Mouse (Mus musculus): ENCODE results near the gene Hook2.

The Hook2 gene

DNA sequence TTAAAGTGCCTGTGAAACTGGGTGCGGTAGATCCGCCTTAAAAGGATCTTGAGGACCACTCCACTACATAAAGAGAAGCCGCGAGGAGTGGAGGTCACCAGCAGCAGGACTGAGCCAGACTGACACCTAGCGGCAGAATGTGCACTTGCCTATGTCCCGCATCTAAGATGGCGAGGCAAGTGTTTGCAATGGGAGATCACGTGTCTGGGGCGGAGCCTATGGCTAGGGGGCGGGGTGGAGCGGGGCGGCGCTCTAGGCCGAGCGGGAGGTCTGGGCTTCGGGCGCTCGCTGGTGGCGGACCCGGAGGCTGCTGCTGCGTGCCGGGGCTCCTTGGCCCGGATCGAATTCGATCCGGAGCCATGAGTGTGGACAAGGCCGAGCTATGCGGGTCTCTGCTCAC, at the start of gene Hook2:
Gene Hook2, plus strand, starts transcription at position 255 of the 400 bp plus-strand sequence.
- DNase-seq: peak; percentile 99

DNA sequence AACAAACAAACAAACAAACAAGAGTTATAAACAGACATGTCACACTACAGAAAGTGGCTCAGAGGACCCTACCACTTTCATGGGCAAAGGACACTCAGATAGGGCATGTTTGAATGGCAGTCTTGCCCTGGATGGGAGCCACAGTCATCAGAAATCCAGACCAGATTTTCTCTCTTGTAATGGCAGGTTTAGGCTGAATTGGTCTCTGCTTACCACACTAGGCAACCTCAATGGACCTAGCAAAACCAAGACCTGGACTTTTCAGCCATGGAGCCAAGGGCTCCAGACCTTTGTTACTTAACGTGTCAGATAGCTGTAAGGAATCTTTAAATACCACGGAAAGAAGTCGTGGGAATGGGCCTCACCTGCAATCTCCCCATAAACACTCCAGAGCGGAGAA, 46.7 kb upstream of the Hook2 start:
- no peak for DNase-seq

DNA sequence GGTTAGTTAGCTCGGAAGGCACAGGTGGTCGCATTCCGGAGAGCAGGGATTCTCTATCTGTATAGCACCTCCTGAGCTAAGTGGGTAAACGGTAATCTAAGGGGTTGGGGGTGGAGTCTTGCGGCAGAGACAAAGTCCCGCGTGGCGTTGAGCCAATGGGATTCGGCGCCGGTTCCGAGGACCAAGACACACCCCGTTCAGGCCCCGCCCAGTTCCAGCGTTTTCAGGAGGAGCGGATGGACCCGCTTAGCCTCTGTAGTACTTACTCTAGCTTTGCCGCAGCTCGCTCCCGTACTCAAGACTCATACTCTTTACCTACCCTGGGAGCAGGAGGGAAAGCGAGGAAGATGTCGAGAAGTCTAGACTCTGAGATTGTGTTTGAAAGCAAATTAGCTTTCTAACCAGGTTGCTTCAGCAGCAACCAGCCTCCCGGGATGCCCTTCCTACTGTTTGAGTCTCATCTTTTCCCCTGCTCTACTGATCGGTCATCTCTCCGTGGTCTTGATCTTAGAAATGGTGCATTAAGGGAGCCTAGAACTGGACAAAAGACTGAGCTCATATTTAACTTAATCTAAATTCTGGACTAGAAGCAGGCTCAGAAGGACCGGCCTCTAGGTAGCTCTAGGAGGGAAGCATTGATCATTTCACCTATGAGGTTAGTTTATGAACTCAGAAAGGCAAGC, 45.8 kb upstream of the Hook2 start:
- DNase-seq: peak; percentile 33

DNA sequence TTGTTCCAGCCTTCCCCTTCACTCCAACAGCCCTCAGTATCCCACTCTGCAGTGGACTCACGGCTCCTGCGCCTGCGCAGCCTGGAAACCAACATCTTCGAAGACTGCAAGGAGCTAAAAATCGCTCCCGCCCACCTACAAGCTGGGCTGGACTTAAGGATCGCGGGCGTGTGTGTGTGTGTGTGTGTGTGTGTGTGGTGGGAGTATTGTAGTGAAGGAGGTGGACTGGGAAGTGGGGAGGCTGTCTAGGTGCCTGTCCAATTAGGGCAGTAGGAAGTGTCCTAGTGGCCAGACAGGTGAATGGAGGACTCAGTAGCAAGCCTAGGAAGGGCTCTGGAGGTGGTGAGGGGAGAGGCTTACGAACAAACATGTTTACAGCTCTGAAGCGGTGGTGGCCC, 45.2 kb upstream of the Hook2 start:
- no peak for DNase-seq

DNA sequence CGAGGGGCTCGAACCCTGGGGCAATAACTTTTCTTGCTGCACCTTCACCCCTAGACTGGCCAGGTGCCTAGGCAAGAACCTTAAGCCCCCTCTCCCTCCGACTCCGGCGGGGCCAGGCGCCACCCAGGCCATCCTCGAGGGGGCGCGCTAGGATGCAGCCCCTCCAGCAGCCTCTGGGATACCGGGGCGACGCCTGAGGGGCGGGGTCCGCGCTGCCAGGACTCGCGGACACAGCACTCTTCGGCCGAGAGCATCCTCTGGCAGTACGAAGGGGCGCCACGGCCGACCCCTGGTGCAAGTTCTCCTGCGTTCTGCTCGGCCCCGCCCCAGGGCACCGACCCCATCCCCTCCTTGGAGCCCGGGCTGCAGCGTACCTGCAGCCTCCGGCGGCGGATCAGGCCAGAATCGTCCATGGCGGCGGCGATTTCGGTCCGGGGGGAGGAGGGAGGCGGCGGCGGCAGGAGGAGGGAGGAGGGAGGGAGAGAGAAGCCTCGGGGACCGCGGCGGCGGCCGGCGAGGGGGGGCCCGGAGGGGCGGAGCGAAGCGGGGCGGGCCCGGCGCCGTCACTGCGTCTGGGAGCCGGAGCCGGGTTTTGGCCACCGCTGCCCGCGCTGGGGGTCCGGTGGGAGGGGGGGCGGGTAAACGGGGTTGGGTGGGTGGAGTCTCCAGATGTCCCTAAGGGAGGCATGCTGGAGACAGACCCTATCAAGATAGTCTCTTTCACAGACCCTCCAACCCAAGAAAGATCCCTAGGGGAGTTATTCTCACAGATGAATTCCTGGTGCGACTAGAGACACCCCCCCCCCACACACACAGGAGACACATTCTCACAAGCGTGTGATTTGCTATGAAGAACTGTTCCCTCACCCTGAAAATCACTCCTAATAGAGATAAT, 44.5 kb upstream of the Hook2 start:
- no peak for DNase-seq

DNA sequence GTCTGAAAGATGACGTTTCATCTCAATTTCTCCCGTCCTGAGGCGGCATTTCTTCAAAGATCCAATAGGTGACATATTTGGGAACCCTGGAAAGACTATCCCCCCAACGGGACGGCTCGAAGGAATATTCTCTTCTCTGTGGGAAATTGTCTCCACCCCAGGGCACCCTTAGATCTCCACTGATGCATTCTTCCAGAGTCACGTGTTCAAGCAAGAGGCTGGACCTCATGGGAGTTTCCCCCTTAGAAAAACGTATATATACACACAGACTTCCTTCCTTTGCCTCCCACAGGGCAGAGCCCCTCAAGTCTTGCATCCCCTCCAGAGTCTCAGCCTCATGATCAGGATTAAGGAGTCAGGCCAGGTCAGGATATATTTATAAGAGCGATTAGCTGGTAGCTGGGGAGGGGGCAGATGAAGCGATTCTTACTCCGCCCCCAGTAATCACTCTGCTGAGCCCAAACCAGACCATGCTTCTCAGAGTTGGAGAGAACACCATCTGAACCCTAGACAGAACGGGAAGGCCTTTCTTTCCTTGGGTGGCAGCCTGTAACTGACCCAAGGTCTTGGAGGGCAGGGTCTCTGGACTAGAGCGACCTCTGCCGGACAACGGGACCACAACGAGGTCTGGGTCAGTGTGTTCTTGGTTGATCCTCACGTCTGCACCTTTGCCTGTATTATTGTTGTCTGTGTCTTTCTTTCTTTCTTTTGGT, 43.7 kb upstream of the Hook2 start, which contains the start of gene Rtbdn:
Gene Rtbdn, plus strand, starts transcription at position 464 of the 713 bp plus-strand sequence.
- DNase-seq: no peak

DNA sequence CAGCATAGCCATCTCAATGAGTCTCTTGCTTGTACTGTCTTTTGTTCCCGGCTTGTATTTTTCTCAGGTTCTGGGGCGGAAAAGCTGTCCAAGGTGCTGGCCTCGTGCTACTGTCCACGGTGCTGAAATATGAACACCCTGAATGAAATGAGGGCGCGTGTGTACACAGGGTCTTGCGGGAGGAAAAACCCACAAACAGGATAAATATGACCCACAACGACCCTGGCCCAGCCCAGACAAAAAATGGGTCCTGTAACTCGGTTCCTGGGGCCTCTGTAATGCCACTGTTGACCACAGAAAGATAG, 43.2 kb upstream of the Hook2 start:
- DNase-seq: peak; percentile 54

DNA sequence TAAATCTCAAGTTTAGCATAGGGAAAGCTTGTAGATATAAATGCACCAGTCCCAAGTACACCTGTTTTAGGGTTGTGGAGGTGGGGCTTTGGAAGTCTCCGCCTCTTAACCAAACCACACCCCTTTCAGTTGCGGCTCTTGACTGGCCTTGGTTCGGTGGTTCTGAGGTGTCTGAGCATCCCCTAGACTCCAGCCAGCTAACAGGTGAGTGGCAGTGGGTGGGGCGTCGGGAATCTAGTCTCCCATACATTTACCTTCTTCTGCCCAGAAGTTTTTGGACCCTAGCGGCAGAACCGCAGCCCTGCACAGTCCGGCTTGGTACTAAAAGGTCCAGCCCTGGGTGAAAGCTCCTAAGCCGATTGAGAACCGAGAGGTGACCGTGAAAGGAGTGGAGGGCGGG, 40.6 kb upstream of the Hook2 start:
- DNase-seq: no peak

DNA sequence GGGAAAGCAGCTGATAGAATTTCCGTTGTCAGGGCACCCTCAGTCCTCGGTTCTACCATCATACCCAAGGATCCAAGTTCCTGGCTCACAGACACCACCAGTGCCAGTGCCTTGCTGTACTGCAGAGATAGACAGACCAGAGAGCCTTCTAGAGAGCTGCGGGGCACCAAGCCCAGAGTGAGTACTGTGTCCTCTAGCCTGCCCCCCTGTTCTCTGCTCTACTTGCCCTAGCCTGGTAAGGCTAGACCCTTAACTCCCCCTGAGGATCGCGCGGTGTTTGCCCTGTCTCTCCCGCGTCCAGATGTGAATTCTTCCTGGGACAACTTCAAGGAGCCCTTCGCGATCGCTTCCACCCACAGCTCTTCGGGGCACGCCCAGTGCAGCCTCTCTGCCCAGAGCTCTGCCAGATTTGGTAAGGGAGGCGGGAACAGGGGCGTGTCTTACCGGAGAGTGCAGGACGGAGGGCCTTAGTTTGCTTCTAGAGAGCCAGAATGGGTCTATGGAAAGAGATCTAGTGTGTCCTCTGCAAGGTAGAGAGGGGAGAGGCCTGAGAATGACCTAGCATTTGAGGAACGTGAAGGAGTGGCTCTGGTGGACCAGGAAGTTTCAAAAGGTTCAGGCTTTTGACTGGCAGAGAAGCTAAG, 37.7 kb upstream of the Hook2 start:
- DNase-seq: peak; percentile 48

DNA sequence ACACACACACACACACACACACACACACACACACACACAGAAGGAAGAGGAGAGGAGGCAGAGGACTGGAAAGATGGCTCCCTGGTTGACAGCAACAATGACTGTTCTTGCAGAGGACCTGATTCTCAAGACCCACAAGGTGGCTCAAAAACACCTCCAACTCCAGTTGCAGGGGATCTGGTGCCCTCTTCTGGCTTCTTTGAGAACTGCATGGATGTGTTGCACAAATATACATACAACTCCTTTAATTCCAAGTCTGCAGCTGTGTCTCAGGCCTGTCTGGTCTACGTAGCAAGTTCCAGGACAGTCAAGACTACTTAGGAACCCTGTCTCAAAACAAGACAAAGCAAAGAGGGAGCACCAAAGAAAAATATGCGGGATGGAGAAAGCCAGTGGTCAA, 33.6 kb upstream of the Hook2 start:
- DNase-seq: peak; percentile 79

DNA sequence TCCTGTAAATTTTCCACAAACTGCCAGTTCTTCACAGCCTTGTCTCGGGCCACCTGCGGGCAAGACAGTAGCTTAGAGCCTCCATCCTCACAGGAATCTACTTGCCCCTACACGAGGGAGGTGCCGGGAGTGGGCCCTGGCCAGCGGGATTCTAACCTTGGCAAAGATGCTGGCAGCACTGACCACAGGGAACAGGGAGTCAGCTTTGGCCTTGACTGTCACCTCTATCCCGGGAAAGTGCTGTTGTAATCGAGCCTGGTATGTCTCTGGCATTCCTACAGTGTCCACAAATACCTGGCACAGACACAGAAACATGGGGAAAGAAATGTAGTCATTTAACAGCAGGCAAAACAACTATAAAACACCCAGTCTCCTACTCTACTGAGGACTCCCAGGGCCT, 30.6 kb upstream of the Hook2 start:
- no peak for DNase-seq

DNA sequence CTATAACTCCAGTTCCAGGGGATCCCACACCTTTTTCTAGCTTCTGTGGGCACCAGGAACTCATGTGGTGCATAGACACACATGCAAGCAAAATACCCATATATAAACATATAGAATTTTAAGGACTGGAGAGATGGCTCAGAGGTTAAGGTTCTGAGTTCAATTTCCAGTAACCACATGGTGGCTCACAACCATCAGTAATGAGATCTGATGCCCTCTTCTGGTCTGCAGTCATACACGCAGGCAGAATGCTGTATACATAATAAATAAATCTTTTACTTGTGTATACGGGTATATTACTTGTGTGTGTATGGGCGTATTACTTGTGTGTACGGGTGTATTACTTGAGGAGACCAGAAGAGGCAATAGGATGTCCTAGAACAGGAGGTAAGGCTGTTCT, 26.5 kb upstream of the Hook2 start:
- no peak for DNase-seq

DNA sequence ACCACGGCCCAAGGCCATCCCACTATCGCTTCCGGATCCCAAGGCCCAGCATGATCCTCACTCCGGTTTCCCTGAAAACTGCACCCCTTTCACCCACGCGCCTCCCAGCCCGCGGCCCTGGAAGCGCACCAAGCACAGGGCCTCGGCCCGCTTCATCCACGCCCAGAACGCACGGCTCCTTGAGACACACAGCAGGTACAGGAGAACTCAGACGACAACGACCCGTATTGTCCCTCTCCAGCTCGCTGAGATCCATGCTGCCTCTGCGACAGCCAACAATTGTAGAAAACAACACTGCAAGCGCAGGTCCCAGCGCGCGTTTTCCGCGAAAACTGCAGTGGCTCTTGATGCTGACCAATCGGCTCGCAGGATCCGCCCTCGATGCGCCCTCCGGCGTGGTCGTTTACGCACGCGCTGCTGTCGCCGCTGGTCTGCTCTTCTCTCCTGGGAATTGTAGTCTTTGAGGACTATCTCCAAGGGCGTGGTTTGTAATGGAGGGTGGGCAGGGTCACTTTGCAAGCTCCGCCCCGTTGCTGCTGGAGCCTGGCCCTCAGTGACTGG, 24.6 kb upstream of the Hook2 start:
- peak; percentile 98 for DNase-seq

DNA sequence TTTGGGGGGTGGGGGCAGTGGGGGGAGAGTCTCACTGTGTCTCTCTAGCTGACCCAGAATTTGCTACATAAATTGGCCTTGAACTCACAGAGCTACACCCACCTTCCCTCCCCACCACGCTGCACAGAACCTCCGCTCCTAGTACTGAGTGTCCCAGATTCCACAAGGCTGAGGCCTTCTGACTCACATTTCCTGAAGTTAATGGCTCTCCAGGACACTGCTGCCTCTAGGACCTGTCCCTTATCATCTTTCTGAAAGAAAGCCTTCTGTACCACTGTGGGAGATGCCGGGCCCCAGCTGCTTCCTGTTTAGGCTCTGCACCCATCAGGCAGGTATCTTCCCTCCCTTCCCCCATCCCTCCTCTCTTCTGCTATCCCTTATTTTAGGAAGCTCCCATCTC, 23.8 kb upstream of the Hook2 start:
- peak; percentile 20 for DNase-seq

DNA sequence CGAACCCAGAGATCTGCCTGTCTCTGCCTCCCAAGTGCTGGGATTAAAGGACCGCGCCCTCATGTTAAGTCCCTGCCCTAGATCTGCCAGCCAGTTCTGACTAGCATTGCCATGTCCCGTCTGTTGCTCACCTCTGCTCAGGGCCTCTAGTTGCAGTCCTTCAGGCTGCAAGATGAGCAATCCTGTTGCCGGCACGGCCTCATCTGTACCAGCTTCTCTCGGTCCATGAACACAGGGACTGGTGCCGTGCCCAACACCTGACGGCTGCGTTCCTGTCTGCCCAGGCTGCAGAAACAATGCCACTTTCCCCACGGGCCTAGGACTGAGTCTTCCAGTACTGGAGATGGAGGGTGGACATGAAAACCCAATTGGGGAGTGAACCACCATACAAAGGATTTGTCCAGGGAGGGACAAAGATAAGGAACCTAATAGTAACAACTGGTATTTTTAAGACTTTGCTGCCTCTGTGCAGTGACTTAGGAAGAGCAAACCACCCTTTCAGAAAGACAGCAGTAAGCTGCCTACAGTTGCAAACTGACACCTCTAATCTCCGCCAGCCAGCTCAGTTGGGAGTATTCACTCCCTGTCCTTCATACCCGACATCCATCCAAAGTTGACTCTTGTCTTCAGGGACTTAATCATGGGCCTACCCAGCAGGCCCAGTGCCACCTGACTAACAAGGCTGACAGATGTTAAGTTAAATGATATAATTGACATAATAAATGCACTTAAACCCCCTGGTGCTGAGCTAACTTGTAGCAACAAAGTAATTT, 22.7 kb upstream of the Hook2 start:
- no peak for DNase-seq

DNA sequence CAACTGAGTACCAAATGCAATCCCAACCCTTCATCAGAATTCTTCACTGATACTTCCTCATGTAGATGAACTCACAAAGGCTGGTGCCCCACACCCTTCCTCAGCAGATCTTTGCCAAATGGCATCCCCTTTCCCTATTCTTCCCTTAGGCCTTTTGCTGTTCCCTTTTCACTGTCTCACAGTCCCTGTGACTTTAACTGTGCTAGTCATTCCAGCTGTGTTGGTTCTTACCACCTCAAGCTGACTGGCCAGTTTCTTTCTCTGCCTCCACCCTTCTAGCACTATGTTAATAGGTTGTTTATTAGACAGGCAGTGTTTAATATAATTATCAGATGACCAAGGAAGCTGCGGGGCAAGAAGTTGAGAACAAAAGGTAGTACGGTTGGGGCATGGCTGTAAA, 21.8 kb upstream of the Hook2 start:
- DNase-seq: peak; percentile 70

DNA sequence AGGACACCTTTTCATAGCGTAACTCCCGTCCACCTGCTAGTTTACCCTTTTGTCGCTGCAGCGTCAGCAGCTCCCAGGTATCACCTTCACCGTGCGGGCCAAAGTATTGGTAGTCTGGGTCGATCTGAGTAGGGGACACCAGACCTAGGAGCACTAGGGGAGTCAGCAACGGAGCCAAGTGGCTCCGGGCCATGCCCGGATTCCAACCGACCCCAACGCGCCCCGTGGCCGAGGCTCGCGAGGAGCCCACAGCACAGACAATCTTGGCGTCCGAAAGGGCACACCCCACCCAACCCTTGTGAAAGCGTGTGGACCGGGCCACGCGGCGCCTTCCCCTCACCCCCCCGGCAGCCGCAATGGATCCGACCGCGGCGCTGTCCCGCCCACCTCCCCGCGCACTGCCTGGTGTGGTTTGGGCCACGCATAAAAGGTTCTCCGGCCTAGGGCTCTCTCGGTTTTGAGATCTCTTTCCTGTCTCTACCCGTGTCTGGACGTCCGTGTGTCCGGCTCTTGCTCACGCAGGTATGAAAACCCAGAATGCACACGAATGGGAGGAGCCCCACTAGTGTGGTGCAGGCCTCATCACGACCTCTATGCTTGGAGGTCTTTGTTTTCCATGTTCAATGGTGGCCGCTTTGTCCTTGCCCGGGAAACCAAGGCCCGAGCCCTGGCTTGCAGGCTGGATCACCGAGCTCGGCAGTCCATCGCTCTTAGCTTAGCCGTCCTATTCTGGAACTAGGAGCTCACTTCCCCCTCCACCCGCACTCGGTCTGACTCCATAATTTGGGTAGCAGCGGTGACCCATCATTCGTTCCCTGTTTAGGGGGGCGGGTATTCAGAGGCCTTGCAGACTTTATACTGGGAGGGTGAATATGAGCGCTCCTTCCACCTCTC, 20.9 kb upstream of the Hook2 start, which contains the start of the genes Gm49661, Prdx2 and Rnaseh2a:
Gene Gm49661, minus strand, starts transcription at position 193 of the 894 bp plus-strand sequence.
Gene Prdx2, plus strand, starts transcription at position 347 of the 894 bp plus-strand sequence.
Gene Rnaseh2a, minus strand, starts transcription at position 527 of the 894 bp plus-strand sequence.
- peak; percentile 79 for DNase-seq

DNA sequence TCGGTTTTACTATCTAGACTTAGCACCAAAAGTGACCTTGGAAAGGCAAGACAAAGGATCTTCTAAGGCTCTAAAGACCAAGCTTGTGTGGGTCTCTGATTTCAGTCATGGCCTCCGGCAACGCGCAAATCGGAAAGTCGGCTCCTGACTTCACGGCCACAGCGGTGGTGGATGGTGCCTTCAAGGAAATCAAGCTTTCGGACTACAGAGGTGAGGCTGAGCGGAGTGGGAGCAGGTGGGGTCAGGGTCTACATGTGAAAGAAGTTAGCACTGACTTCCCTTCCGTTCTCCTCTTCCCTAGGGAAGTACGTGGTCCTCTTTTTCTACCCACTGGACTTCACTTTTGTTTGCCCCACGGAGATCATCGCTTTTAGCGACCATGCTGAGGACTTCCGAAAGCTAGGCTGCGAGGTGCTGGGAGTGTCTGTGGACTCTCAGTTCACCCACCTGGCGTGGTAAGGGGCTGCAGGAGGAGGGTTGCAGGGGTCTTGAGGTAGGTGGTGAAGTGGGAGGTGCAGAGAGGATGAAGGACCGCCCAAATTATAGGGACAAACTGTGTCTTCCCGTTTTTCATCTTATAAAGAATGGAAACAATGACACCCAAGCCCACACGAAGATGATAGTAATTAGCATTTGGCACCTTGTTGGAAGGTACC, 20.1 kb upstream of the Hook2 start:
- peak; percentile 49 for DNase-seq

DNA sequence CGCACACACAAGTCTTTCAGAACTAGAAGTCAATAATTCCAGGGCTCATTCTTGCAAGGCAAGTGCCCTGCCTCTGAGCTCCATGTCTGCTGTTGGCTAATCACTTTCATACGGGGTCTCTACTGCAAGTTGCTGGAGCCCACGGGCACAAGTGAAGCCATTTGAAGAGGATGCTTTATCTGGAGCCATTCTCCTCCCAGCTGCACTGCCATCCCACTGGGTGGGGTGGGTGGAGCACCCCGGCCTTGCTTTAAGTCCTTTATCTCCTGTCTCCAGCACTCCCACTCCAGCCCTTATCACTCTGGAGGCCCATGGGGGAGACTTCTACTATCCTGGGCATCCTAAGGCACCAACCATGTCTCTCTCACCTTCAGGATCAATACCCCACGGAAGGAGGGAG, 19.5 kb upstream of the Hook2 start:
- DNase-seq: peak; percentile 8

DNA sequence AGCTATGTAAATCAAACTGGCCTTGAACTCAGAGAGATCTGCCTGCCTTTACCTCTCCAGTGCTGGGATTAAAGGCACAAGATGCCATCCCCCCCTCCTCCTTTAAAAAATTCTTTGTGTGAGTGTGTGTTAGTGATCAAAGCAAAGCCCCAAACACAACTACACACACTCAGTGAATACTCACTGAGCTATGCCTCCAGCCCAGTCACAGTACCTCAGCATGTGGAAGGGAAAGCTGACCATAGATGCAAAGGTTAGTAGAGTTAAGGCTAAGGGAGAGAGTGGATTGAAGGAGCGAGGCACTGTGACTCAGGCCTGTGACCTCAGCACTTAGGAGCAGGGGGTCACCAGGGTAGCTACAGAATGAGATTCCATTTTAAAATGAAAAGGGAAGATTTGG, 17.3 kb upstream of the Hook2 start:
- peak; percentile 11 for DNase-seq
